Mouse (Mus musculus) midbrain, embryonic 10.5 days (tissue): ENCODE results near the gene Dpm2. TPM values are rescaled to one million over a fixed set of nuclear protein-coding genes. Genes with fewer than 3 reads are reported as not detected.

ENCODE experiments used
- DNase-seq: peaks from one replicate; pipeline ENCODE4 v3.0.0-alpha.2; 2017; ENCODE audit warnings: low spot score
- H3K27ac ChIP-seq: fragments of 300-500 bp; sonication (generic); replicated peaks from 2 replicates; pipeline ENCODE4 v1.5.1; 2016; ENCODE audit warnings: mild to moderate bottlenecking
- H3K27me3 ChIP-seq: fragments of 300-500 bp; sonication (generic); 2 replicates; pipeline ENCODE4 v1.6.1; 2016; ENCODE audit warnings: low read depth, mild to moderate bottlenecking; ENCODE audit not compliant: poor library complexity, severe bottlenecking
- H3K36me3 ChIP-seq: fragments of 300-500 bp; sonication (generic); 2 replicates; pipeline ENCODE4 v1.6.1; 2016; ENCODE audit warnings: mild to moderate bottlenecking, moderate library complexity
- H3K4me1 ChIP-seq: fragments of 300-500 bp; sonication (generic); 2 replicates; pipeline ENCODE4 v1.6.1; 2016
- H3K4me3 ChIP-seq: fragments of 300-500 bp; sonication (generic); 2 replicates; pipeline ENCODE4 v1.5.1; 2016; ENCODE audit warnings: mild to moderate bottlenecking, moderate library complexity
- H3K9me3 ChIP-seq: fragments of 300-500 bp; sonication (generic); replicated peaks from 2 replicates; pipeline ENCODE4 v1.6.1; 2016; ENCODE audit warnings: mild to moderate bottlenecking
- WGBS: fragments of 180-500 bp; shearing (Covaris S2); methylation state at CpG from one replicate; pipeline ENCODE4 v1.1.7; 2016; 5-methylcytosine and 5-hydroxymethylcytosine counted together
- polyA plus RNA-seq: library from polyadenylated mRNA; unstranded; fragments of >200 nt; fragmentation: Nextera tagmentation; extraction: Ambion mirVana; gene quantifications from 2 replicates; pipeline ENCODE4 v1.2.1, GENCODE M21; 2016

Dpm2 gene
- 113 and 116 TPM in 2 replicates for polyA plus RNA-seq

DNA sequence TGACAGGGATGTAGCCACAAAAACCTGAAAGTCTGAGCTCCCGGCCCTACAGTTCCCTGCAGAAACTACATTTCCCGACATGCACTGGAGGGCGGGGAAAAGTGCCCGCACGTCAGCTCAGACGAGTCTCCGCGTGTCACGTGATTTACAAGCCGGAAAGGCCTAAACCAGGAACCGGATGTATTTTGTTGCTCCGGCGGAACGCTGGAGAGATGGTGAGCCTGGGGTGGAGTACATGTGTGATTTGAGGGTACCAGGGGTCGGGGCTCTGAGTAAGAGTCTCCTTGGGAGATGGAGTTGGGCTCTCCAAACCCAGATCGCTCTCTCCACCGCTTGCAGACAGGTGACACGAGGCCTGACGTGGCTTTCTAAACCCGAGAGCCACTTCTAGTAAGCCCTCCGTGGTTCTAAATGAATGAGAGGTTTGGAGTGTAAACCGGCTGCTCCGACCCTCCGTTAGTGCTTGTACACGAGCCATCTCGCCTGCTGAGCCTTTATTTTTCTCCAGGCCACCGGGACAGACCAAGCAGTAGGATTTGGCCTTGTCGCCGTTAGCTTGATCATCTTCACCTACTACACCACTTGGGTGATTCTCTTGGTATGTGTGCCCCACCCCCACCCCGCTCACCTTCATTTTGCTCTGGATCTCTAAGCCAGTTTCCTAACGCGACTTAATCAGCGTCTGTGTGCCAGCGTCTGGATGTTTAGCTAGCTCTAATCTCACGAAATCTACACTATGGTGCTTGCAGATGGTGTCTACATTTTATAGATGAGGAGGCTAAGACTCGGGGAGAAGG, at the start of gene Dpm2:
Gene Dpm2, plus strand, starts transcription at position 161 of the 797 bp plus-strand sequence.
- Histone ChIP-seq H3K4me1 (peaks cover 28% of the 10 kb centered on the region), H3K4me3 (peak within 1 kb of the TSS; percentile 83), H3K36me3 (peaks cover 42% of the 10 kb centered on the region), H3K27me3 (peaks cover 1% of the 10 kb centered on the region), H3K9me3 (no peaks in the 10 kb centered on the region), H3K27ac (peak within 1 kb of the TSS; percentile 82)
- WGBS, result 3% methylated on average over 36 of the region's 36 CpGs
- peak; percentile 88 for DNase-seq

DNA sequence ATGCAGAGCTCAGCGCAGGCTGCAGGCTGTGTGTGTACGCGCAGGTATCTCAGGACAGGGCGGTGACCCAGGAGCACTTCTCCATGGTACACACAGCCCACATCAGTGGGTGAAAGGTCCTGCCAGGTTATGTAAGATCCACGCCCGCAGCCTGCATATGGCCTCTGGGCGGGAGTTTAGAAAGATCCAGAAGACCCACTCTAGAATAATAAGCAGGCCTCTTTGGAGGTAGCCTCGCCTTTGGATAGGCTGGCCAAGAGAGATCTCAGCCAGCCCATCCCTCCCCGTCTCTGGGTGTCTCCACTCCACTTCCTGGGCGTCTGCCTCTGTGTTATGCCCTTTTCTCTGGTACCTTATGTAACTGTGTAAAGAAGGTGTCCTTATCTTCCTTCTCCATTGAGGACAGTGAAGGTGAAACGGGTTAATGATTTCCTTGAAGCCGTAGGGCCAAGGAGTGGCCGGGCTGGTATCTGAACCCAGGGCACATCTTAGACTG, 46.1 kb upstream of the Dpm2 start:
- WGBS, result 91% methylated on average over 13 of the region's 13 CpGs
- DNase-seq, result no peak
- no peaks in the 10 kb centered on the region for H3K27me3 ChIP-seq
- no peak overlapping the region for H3K27ac ChIP-seq
- no peaks in the 10 kb centered on the region for H3K9me3 ChIP-seq
- H3K36me3 ChIP-seq, result no peaks in the 10 kb centered on the region
- H3K4me1 ChIP-seq, result peaks cover 12% of the 10 kb centered on the region
- H3K4me3 ChIP-seq, result no peak overlapping the region

GRCm38 (mm10) chr2:32525816-32526215, 44.8 kb upstream of the Dpm2 start:
- Histone ChIP-seq H3K4me1 (peaks cover 12% of the 10 kb centered on the region), H3K36me3 (no peaks in the 10 kb centered on the region), H3K9me3 (no peaks in the 10 kb centered on the region), H3K4me3 (no peak overlapping the region), H3K27me3 (no peaks in the 10 kb centered on the region), H3K27ac (no peak overlapping the region)
- 87% methylated on average over 12 of the region's 12 CpGs for WGBS
- DNase-seq, result no peak

DNA sequence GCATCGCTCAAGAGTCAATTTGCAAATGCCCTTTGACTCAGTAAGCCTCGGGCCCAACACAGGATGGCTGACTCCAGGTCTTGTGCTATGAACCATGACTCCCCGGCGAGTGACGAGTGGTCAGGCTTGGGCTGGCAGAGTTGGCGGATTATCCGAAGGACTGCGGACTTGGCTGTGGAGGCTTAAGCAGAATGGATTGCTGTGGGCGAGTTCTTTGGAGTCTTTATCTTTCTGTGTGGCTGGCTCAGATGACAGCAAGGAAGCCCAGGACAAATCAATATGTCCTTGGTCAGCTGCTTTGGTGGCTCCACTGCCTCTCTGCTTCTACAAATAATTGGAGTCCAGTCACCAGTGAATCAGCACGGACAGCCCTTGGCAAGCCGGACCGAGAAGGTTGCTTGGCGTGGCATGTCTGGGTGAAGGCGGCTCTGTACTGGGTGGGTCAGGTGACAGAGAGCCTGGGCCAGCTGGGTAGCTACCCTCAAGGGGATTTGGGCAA, 43.1 kb upstream of the Dpm2 start:
- DNase-seq, result no peak
- 62% methylated on average over 14 of the region's 14 CpGs for WGBS
- H3K27ac ChIP-seq, result 0 out of 2 replicates have a peak overlapping the region, but pooled peaks have one; percentile 49
- H3K4me1 ChIP-seq, result peaks cover 9% of the 10 kb centered on the region
- H3K27me3 ChIP-seq, result no peaks in the 10 kb centered on the region
- no peaks in the 10 kb centered on the region for H3K36me3 ChIP-seq
- no peaks in the 10 kb centered on the region for H3K9me3 ChIP-seq
- H3K4me3 ChIP-seq, result no peak overlapping the region

- no peak for DNase-seq
- H3K4me1 ChIP-seq, result peaks cover 13% of the 10 kb centered on the region
- no peaks in the 10 kb centered on the region for H3K9me3 ChIP-seq
- no peak overlapping the region for H3K4me3 ChIP-seq
- H3K27me3 ChIP-seq, result no peaks in the 10 kb centered on the region
- 87% methylated on average over 1 of the region's 1 CpGs for WGBS
- H3K36me3 ChIP-seq, result no peaks in the 10 kb centered on the region
- no peak overlapping the region for H3K27ac ChIP-seq
Observed at GRCm38 (mm10) chr2:32528326-32528725, 42.3 kb upstream of the Dpm2 start.

DNA sequence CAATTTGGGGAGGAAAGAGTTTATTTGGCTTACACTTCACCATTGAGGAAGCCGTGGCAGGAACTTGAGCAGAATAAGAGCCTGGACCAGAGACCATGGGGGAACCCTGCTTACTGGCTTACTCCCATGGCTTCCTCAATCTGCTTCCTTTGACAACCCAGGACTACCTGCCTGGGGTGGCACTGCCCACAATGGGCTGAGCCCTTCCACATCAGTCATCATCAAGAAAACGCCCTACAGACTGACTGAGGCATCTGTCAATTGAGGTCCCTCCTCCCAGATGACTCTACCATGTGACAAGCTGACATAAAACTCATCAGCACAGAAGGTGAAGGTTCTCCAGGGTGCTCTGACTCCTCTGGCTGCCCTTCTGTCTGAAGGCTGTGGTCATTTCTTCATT, 40.2 kb upstream of the Dpm2 start:
- H3K36me3 ChIP-seq, result no peaks in the 10 kb centered on the region
- no peak overlapping the region for H3K4me3 ChIP-seq
- no peaks in the 10 kb centered on the region for H3K27me3 ChIP-seq
- whole genome bisulfite sequencing, result 84% methylated on average over 2 of the region's 2 CpGs
- no peak for DNase-seq
- no peak overlapping the region for H3K27ac ChIP-seq
- no peaks in the 10 kb centered on the region for H3K9me3 ChIP-seq
- H3K4me1 ChIP-seq, result peaks cover 29% of the 10 kb centered on the region

- WGBS, result 95% methylated on average over 2 of the region's 2 CpGs
- no peak for DNase-seq
- H3K4me1 ChIP-seq, result peaks cover 47% of the 10 kb centered on the region
- no peaks in the 10 kb centered on the region for H3K36me3 ChIP-seq
- H3K9me3 ChIP-seq, result no peaks in the 10 kb centered on the region
- no peak overlapping the region for H3K4me3 ChIP-seq
- H3K27me3 ChIP-seq, result no peaks in the 10 kb centered on the region
- H3K27ac ChIP-seq, result peak overlapping the region; percentile 94; the same call in 1 of the 2 replicates
Observed at GRCm38 (mm10) chr2:32533163-32533562, 37.5 kb upstream of the Dpm2 start.

DNA sequence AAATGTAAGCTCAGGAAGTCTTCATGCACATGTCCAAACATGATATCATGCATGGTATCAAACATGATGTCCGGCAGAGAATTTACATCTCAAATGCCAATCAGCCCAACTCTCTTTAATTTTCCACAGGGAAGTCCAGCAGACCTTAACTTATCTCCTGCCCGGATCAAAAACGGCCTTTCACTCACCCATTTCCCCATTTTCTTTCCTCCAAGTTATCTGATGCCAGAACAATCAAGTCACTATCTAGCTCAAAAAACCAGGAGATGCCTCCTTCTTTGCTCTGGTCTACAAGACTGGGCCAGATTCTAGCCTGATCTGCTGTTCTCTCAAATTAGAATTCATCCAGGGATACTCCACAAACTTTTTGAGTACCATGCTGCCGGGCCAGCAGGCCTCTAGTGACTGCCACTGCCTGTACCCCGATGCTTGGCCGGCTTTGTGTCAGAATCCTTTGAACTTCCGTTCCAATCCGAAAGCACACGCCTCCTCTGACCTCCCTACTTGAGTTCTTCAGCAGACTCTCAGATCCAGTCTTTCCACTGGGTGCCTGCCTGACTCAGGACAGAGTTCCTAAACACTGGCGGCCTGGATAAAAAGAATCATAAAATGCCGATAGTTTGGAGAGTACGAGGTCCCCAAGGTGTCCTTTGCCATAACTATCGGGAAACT, 36.5 kb upstream of the Dpm2 start:
- Histone ChIP-seq H3K4me3 (peak overlapping the region; percentile 91), H3K4me1 (peaks cover 58% of the 10 kb centered on the region), H3K27me3 (no peaks in the 10 kb centered on the region), H3K9me3 (no peaks in the 10 kb centered on the region), H3K36me3 (no peaks in the 10 kb centered on the region), H3K27ac (peak overlapping the region; percentile 94)
- DNase-seq, result peak; percentile 73
- WGBS, result 11% methylated on average over 13 of the region's 13 CpGs

DNA sequence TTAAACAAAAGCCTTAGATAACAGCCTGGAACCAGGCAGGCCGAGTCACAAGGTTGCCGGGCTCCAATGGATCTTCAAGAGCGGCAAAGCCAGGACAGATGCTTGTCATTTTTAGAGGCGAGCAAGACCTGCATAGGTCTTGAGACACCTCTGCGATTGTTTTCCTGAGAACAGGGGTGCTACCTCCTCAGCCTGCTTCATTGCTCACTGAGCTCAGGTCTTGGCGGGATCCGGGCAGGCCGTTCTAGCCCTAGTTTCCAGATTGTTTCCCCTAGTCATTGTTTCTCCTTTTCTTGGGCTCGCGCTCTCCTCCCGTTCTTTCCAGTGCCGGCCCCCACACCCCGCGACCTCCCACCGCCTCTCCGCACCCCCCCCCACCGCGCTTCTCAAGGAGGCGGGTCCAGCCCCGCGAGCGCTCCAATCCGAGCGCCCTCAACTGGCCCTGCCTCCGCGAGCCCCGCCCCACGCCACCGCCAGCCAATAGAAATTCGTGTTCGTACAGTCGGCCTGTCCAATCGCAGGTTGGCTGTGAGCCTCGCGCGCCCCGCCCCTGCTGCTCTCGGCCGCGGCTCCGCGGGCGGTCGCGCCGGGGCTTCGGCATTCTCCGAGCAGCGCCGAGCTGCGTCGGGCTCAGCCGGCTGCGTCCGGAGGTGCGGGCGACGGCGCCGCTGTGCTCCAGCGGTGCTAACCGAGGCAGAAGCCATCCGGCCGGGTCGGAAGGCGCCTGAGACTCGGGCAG, 35.8 kb upstream of the Dpm2 start, which contains the start of gene Fam102a:
Gene Fam102a, plus strand, starts transcription at position 600 of the 739 bp plus-strand sequence.
- Histone ChIP-seq H3K9me3 (no peaks in the 10 kb centered on the region), H3K36me3 (no peaks in the 10 kb centered on the region), H3K4me1 (peaks cover 65% of the 10 kb centered on the region), H3K27me3 (no peaks in the 10 kb centered on the region), H3K4me3 (peak within 1 kb of the TSS; percentile 91), H3K27ac (peak within 1 kb of the TSS; percentile 94)
- under 1% methylated on average over 67 of the region's 67 CpGs for WGBS
- DNase-seq, result peak; percentile 100

DNA sequence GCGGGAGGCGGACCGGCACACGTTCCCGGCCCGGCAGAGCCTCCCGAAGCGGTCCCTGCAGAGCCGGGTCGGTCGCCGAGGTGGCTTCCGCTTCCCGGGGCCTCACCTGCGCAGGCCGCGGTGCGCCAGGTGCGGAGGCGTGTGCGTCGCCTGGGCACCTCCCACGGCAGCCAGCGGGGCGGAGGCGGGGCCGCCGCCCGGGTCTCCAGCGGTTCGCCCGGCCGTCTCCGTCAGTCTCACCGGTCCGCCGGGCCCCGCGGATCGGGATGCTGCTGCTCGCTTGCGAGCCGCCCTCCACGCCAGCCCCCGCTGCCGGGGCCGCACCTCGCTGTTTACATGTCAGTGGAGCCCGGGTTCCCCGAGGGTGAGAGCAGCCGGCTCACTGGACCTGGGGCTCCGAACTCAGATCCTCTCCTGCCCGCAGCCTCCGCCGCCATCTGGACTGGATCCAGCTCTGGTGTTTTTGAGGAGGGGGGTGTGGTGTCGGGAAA, 35.1 kb upstream of the Dpm2 start:
- no peaks in the 10 kb centered on the region for H3K36me3 ChIP-seq
- no peaks in the 10 kb centered on the region for H3K9me3 ChIP-seq
- no peak for DNase-seq
- H3K4me3 ChIP-seq, result peak overlapping the region; percentile 91
- peak overlapping the region; percentile 94 for H3K27ac ChIP-seq
- no peaks in the 10 kb centered on the region for H3K27me3 ChIP-seq
- WGBS, result under 1% methylated on average over 56 of the region's 56 CpGs
- peaks cover 71% of the 10 kb centered on the region for H3K4me1 ChIP-seq

DNA sequence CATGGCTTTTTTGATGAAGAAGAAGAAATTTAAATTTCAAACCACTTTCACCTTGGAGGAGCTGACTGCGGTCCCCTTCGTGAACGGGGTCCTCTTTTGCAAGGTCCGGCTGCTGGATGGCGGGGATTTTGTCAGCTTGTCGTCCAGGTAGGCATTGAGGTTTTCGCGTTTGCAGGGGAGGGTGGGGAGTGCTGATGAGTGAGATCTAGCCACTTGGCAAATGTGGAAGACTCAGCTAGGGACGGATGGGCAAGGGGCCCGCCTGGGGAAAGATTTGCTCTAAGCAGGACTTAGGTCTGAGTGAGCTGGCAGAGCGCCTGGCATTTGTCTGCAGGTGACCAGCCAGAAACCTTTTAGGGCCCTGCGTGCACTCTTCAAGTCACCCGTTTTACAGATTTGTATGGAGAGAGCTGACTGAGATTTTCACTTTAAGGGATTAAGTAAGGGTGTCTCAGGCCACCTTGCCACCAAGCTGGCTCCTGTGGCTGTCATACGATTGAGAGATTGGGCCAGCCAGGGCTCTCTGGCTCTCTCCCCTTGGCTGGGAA, 34.5 kb upstream of the Dpm2 start:
- H3K4me1 ChIP-seq, result peaks cover 77% of the 10 kb centered on the region
- no peaks in the 10 kb centered on the region for H3K9me3 ChIP-seq
- peak; percentile 26 for DNase-seq
- H3K4me3 ChIP-seq, result peak overlapping the region; percentile 91
- no peaks in the 10 kb centered on the region for H3K27me3 ChIP-seq
- H3K36me3 ChIP-seq, result no peaks in the 10 kb centered on the region
- peak overlapping the region; percentile 94 for H3K27ac ChIP-seq
- under 1% methylated on average over 14 of the region's 14 CpGs for WGBS
